Mouse (Mus musculus) lung, embryonic 16.5 days (tissue): Measurements from ENCODE around the gene AI837181. TPM values are rescaled to one million over a fixed set of nuclear protein-coding genes. Genes with fewer than 3 reads are reported as not detected.

Experiments used
- ATAC-seq: fragments of 200-750 bp; cut with Nextera tagmentation; 2 replicates; pipeline ENCODE4 v1.8.0; 2017; ENCODE audit warnings: low read depth, mild to moderate bottlenecking, moderate library complexity
- H3K27ac ChIP-seq: fragments of 300-500 bp; sonication (generic); 2 replicates; pipeline ENCODE4 v1.5.1; 2014; ENCODE audit warnings: mild to moderate bottlenecking, control low read depth, low read length
- H3K27me3 ChIP-seq: fragments of 300-500 bp; sonication (generic); 2 replicates; pipeline ENCODE4 v1.6.1; 2014; ENCODE audit warnings: low read depth, low read length, mixed read lengths; ENCODE audit not compliant: control insufficient read depth, insufficient read depth
- H3K36me3 ChIP-seq: fragments of 300-500 bp; sonication (generic); 2 replicates; pipeline ENCODE4 v1.6.1; 2014; ENCODE audit warnings: low read length; ENCODE audit not compliant: control insufficient read depth, insufficient read depth
- H3K4me1 ChIP-seq: fragments of 300-500 bp; sonication (generic); replicated peaks from 2 replicates; pipeline ENCODE4 v1.6.1; 2014; ENCODE audit warnings: low read length, mixed read lengths; ENCODE audit not compliant: control insufficient read depth, insufficient read depth
- H3K4me2 ChIP-seq: fragments of 300-500 bp; sonication (generic); 2 replicates; pipeline ENCODE4 v1.6.1; 2014; ENCODE audit warnings: low read depth, low read length, control low read depth
- H3K4me3 ChIP-seq: fragments of 300-500 bp; sonication (generic); 2 replicates; pipeline ENCODE4 v1.5.1; 2014; ENCODE audit warnings: mild to moderate bottlenecking, low read length, control low read depth
- H3K9ac ChIP-seq: fragments of 300-500 bp; sonication (generic); 2 replicates; pipeline ENCODE4 v1.6.1; 2014; ENCODE audit warnings: low read length, control low read depth
- H3K9me3 ChIP-seq: fragments of 300-500 bp; sonication (generic); 2 replicates; pipeline ENCODE4 v1.6.1; 2016; ENCODE audit warnings: low read length; ENCODE audit not compliant: control insufficient read depth
- WGBS: fragments of 180-500 bp; shearing (Covaris S2); extraction: QIAGEN DNeasy Blood & Tissue Kit; methylation state at CpG from one replicate; pipeline ENCODE4 v1.1.7; 2014; 5-methylcytosine and 5-hydroxymethylcytosine counted together
- polyA plus RNA-seq: library from polyadenylated mRNA; unstranded; fragments of >200 nt; fragmentation: Nextera tagmentation; extraction: Ambion mirVana; gene quantifications from 2 replicates; pipeline ENCODE4 v1.2.1, GENCODE M21; 2015

Gene AI837181
- polyA plus RNA-seq, 1 experiment from 2014 or later: 28.3 TPM

- no peak overlapping the region for H3K4me3 ChIP-seq
- H3K27ac ChIP-seq: no peak overlapping the region
- no peaks in the 10 kb centered on the region for H3K9me3 ChIP-seq
- H3K36me3 ChIP-seq: no peaks in the 10 kb centered on the region
- no peaks in the 10 kb centered on the region for H3K27me3 ChIP-seq
- H3K9ac ChIP-seq: no peak overlapping the region
- no peak overlapping the region for H3K4me2 ChIP-seq
- peaks cover 16% of the 10 kb centered on the region for H3K4me1 ChIP-seq
- 73% methylated on average over 3 of the region's 3 CpGs for WGBS
- no peak for ATAC-seq
Measured at GRCm38 (mm10) chr19:5472857-5473256, 47.9 kb downstream of the AI837181 start.

- H3K9me3 ChIP-seq: no peaks in the 10 kb centered on the region
- peak within 1 kb of the TSS; percentile 81 for H3K9ac ChIP-seq
- peak within 1 kb of the TSS; percentile 89 for H3K27ac ChIP-seq
- peak within 1 kb of the TSS; percentile 75 for H3K4me2 ChIP-seq
- peaks cover 16% of the 10 kb centered on the region for H3K4me1 ChIP-seq
- peak; percentile 84 for ATAC-seq
- no peaks in the 10 kb centered on the region for H3K27me3 ChIP-seq
- H3K36me3 ChIP-seq: peaks cover 1% of the 10 kb centered on the region; the same call in 1 of the 2 replicates
- H3K4me3 ChIP-seq: peak within 1 kb of the TSS; percentile 62
- 2% methylated on average over 22 of the region's 22 CpGs for WGBS
Measured at GRCm38 (mm10) chr19:5473720-5474119, 48.8 kb downstream of the AI837181 start, which contains the start of gene Efemp2. Gene Efemp2, plus strand, starts transcription at chr19:5473954.

DNA sequence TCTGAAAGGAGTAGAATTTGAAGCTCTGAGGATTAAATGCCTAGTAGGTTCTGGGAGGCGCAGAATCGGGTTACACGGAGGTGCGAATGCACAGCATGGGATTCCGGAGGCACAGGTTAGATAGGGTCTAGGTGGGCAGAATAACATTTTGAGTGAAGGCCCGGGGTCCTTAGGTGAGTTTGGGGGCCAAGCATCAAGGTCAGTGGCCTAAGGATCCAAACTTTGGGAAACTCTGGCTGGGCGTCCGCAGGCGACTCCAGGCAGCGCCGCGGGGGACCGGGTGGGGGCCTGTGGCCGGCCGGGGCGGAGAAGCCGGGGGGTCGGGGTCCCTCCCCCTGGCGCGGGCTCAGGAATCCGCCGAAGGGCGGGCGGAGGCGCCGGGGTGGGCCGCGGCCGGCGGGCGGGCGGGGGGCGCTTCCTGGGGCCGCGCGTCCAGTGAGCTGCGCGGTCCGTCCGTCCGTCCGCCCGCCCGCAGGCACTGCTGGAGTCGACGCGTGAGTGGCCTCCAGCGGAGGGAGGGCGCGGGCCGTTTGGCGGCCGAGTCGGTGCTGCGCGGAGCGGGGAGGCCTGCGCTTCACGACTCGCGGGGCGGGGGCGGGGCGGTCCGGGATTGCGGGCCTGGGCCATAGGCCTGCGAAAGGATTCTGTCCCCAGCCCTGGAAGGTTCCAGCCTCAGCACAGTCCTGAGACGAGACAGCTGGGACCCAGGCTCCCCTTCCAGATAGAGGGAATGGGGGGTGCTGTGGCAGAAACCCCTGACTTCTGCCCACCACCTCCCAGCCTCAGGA is 49.5 kb downstream of the AI837181 start:
- Histone ChIP-seq H3K4me2 (peak overlapping the region; percentile 75), H3K4me3 (peak overlapping the region; percentile 62), H3K36me3 (peaks cover 8% of the 10 kb centered on the region), H3K27ac (peak overlapping the region; percentile 89), H3K9ac (peak overlapping the region; percentile 81), H3K4me1 (peaks cover 16% of the 10 kb centered on the region), H3K9me3 (no peaks in the 10 kb centered on the region), H3K27me3 (no peaks in the 10 kb centered on the region)
- 1% methylated on average over 50 of the region's 68 CpGs for WGBS
- ATAC-seq: peak; percentile 71

DNA sequence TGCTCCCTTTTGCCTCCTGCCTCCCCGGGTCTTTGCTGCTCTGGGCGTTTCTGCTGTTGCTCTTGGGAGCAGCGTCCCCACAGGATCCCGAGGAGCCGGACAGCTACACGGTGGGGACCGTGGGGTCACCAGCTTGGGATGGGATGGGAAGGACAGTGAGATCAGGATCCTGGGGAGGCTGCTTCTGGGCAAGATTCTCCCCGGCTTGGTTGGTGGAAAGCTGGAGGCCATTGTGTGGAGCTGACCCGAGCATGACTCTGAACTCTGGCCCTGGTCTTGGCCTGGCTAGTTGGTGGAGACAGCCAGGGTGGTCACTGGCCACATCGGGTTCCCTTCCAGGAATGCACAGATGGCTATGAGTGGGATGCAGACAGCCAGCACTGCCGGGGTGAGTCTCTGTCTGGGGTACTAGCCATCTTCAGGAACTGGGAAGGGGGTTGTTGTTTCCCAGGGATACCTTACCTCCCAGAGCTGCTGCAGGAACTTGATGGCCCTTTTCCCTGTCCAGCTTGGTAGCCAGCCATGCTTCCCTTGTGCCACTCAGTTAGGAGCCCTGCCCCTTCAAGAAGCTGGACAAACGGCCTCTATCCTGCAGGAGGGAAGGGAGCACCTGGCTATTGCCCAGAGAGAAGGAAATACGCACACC is 50.2 kb downstream of the AI837181 start:
- peak overlapping the region; percentile 81 for H3K9ac ChIP-seq
- H3K4me3 ChIP-seq: peak overlapping the region; percentile 62
- H3K4me2 ChIP-seq: peak overlapping the region; percentile 75
- 12% methylated on average over 13 of the region's 13 CpGs for WGBS
- no peaks in the 10 kb centered on the region for H3K27me3 ChIP-seq
- ATAC-seq: no peak; the same call in 1 of the 2 replicates
- H3K36me3 ChIP-seq: peaks cover 13% of the 10 kb centered on the region
- peaks cover 16% of the 10 kb centered on the region for H3K4me1 ChIP-seq
- H3K9me3 ChIP-seq: no peaks in the 10 kb centered on the region
- H3K27ac ChIP-seq: peak overlapping the region; percentile 89

Other genes with a start within 250 kb of the AI837181 start
- 16.5 and 21.0 TPM in 2 replicates for gene Pacs1, start 152.0 kb upstream of the AI837181 start, polyA plus RNA-seq
- 322 TPM in 2 replicates for gene Sf3b2, start 129.7 kb upstream of the AI837181 start, polyA plus RNA-seq
- gene Gal3st3, start 126.8 kb upstream of the AI837181 start, polyA plus RNA-seq: 1.4 and 2.0 TPM in 2 replicates
- not detected in 2 replicates for gene Catsper1, start 89.4 kb upstream of the AI837181 start, polyA plus RNA-seq
- 0.67 and 1.4 TPM in 2 replicates for gene Cst6, start 75.6 kb upstream of the AI837181 start, polyA plus RNA-seq
- 49.4 and 50.1 TPM in 2 replicates for gene Eif1ad, start 58.4 kb upstream of the AI837181 start, polyA plus RNA-seq
- 433 and 448 TPM in 2 replicates for gene Banf1, start 58.0 kb upstream of the AI837181 start, polyA plus RNA-seq
- gene Sart1, start 36.4 kb upstream of the AI837181 start, polyA plus RNA-seq: 67.4 and 69.7 TPM in 2 replicates
- 1.3 and 1.5 TPM in 2 replicates for gene Tsga10ip, start 22.6 kb upstream of the AI837181 start, polyA plus RNA-seq
- 263 and 265 TPM in 2 replicates for gene Drap1, start 165 bp upstream of the AI837181 start, polyA plus RNA-seq
- gene Fosl1, start 22.4 kb downstream of the AI837181 start, polyA plus RNA-seq: not detected in 2 replicates
- 7.5 and 7.7 TPM in 2 replicates for gene Ccdc85b, start 32.8 kb downstream of the AI837181 start, polyA plus RNA-seq
- 111 and 119 TPM in 2 replicates for gene Fibp, start 35.5 kb downstream of the AI837181 start, polyA plus RNA-seq
- 2.2 and 3.8 TPM in 2 replicates for gene Ctsw, start 43.4 kb downstream of the AI837181 start, polyA plus RNA-seq
- 197 and 200 TPM in 2 replicates for gene Efemp2, start 48.8 kb downstream of the AI837181 start, polyA plus RNA-seq
- 45.7 and 51.4 TPM in 2 replicates for gene Mus81, start 63.3 kb downstream of the AI837181 start, polyA plus RNA-seq
- 2,553 and 2,793 TPM in 2 replicates for gene Cfl1, start 65.3 kb downstream of the AI837181 start, polyA plus RNA-seq
- not detected in 2 replicates for gene 1700020D05Rik, start 78.6 kb downstream of the AI837181 start, polyA plus RNA-seq
- 7.4 and 7.7 TPM in 2 replicates for gene Snx32, start 85.4 kb downstream of the AI837181 start, polyA plus RNA-seq
- 2.6 and 3.7 TPM in 2 replicates for gene Ovol1, start 135.5 kb downstream of the AI837181 start, polyA plus RNA-seq
- gene Ap5b1, start 142.9 kb downstream of the AI837181 start, polyA plus RNA-seq: 6.1 and 7.0 TPM in 2 replicates
- gene Rnaseh2c, start 176.7 kb downstream of the AI837181 start, polyA plus RNA-seq: 131 and 159 TPM in 2 replicates
- gene Kat5, start 185.1 kb downstream of the AI837181 start, polyA plus RNA-seq: 55.1 and 57.3 TPM in 2 replicates
- 55.5 and 62.1 TPM in 2 replicates for gene Rela, start 212.3 kb downstream of the AI837181 start, polyA plus RNA-seq
- 42.2 and 43.7 TPM in 2 replicates for gene Sipa1, start 238.6 kb downstream of the AI837181 start, polyA plus RNA-seq